Mouse (Mus musculus) MN1 (cell line): ENCODE data around the gene Nckipsd.
A peak's percentile ranks its signal among the peaks of the same experiment; 100 is the strongest.

Source experiments
- DNase-seq: peaks from one replicate; pipeline ENCODE4 v3.0.0-alpha.2; 2016; ENCODE audit warnings: low spot score

The Nckipsd gene

GRCm38 (mm10) chr9:108799564-108799963 is 8.6 kb upstream of the Nckipsd start:
- DNase-seq, result no peak

- no peak for DNase-seq
Measured at GRCm38 (mm10) chr9:108805768-108806167, 2.4 kb upstream of the Nckipsd start.

GRCm38 (mm10) chr9:108806379-108806778 is 1.8 kb upstream of the Nckipsd start:
- no peak for DNase-seq

GRCm38 (mm10) chr9:108806831-108807230 is 1.3 kb upstream of the Nckipsd start:
- no peak for DNase-seq

GRCm38 (mm10) chr9:108807674-108808073 is 494 bp upstream of the Nckipsd start:
- DNase-seq, result no peak

GRCm38 (mm10) chr9:108809188-108809587 is 1.0 kb downstream of the Nckipsd start:
- DNase-seq, result no peak

GRCm38 (mm10) chr9:108809723-108810122 is 1.6 kb downstream of the Nckipsd start:
- DNase-seq, result no peak

- DNase-seq, result no peak
Measured at GRCm38 (mm10) chr9:108810516-108810915, 2.3 kb downstream of the Nckipsd start.

- DNase-seq, result no peak
Measured at GRCm38 (mm10) chr9:108815557-108815956, 7.4 kb downstream of the Nckipsd start.

GRCm38 (mm10) chr9:108819495-108819894 is 11.3 kb downstream of the Nckipsd start:
- peak; percentile 33 for DNase-seq

- no peak for DNase-seq
Measured at GRCm38 (mm10) chr9:108820077-108820476, 11.9 kb downstream of the Nckipsd start.

GRCm38 (mm10) chr9:108824144-108824685 is 16.0 kb downstream of the Nckipsd start:
- peak; percentile 84 for DNase-seq

- peak; percentile 99 for DNase-seq
Measured at GRCm38 (mm10) chr9:108824755-108825413, 16.7 kb downstream of the Nckipsd start.

- DNase-seq, result peak; percentile 95
Measured at GRCm38 (mm10) chr9:108825820-108826699, 17.9 kb downstream of the Nckipsd start, which contains the start of gene Celsr3. Gene Celsr3 (plus strand): TSS chr9:108826320.

GRCm38 (mm10) chr9:108826700-108827340 is 18.7 kb downstream of the Nckipsd start:
- no peak for DNase-seq

- no peak for DNase-seq
Measured at GRCm38 (mm10) chr9:108827454-108827853, 19.3 kb downstream of the Nckipsd start.

- DNase-seq, result no peak
Measured at GRCm38 (mm10) chr9:108827906-108828305, 19.7 kb downstream of the Nckipsd start.

GRCm38 (mm10) chr9:108831637-108832036 is 23.5 kb downstream of the Nckipsd start:
- DNase-seq, result no peak

GRCm38 (mm10) chr9:108832390-108833108 is 24.4 kb downstream of the Nckipsd start:
- DNase-seq, result no peak

- no peak for DNase-seq
Measured at GRCm38 (mm10) chr9:108842989-108843388, 34.8 kb downstream of the Nckipsd start.

- DNase-seq, result no peak
Measured at GRCm38 (mm10) chr9:108845390-108845789, 37.2 kb downstream of the Nckipsd start.

GRCm38 (mm10) chr9:108847374-108847773 is 39.2 kb downstream of the Nckipsd start:
- DNase-seq, result no peak
